Mouse (Mus musculus): ENCODE measurements around the gene Ltbp1. TPM values are rescaled to one million over a fixed set of nuclear protein-coding genes. Genes with fewer than 3 reads are reported as not detected.
A peak's percentile ranks its signal among the peaks of the same experiment; 100 is the strongest.

The Ltbp1 gene
- total RNA-seq, 2 experiments from 2014 or later = 0.48 to 0.67 TPM

DNA sequence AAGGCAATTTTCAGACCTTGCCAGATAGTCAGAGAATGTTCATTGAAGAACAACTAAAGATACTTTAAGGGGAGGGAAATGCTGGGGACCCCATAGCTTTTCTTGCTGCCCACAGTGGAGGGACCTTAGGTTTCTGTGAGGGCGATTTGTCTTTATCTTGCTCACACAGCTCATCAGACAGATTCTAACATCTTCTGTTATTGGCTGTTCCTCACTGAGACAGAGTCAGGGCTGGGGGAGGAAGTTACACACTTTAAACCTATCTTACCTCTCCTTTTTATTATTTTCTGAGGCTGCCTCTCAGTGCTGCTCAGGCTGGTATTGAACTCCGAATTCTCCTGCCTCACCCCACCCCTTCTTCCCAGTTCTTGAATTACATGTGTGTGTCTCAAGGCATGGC is 5.3 kb upstream of the Ltbp1 start:
- ATAC-seq (ENCODE audit: poor library complexity, severe bottlenecking) = no peak

DNA sequence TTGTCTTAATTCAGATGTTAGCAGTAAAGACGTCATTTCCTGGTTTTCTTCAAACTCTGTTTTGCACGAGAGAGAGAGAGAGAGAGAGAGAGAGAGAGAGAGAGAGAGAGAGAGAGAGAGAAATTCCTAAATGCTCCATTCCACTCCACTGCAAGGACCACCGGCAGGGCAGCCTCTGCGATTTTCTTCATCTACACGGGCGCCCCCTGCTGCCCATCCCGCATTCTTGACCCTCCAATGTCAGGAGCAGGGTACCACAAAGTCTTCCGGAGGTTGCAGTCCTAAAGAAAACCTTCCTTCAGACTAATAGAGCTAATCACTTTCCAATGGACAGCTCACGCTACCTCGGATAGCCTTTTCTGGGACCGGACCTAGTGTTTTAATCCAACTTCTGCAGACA is 548 bp upstream of the Ltbp1 start:
- ATAC-seq (ENCODE audit: poor library complexity, severe bottlenecking) = peak; percentile 84

- no peak for ATAC-seq (ENCODE audit: poor library complexity, severe bottlenecking)
Observed at GRCm38 (mm10) chr17:75005685-75006680, 615 bp downstream of the Ltbp1 start.

- no peak for ATAC-seq (ENCODE audit: poor library complexity, severe bottlenecking)
Observed at GRCm38 (mm10) chr17:75010955-75011354, 5.6 kb downstream of the Ltbp1 start.

DNA sequence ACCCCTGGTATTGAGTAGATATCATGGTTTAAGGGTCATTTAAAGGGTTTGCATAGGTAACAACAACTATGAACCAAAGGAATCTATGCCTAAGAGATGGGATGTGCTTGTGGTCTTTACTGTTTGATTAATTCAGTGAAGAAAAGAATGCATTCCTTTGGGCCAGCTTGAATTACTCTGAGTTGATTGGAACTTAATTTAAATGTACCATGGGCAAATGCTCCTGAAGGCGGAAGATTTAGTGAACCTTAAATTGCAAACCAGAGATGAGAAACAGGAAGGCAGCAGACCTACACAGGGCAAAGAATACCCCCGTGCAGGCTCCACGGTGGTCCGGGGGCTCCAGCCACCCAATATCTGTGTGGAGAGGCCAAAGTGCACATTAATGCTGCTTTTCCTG is 7.8 kb downstream of the Ltbp1 start:
- ATAC-seq (ENCODE audit: poor library complexity, severe bottlenecking) = no peak

GRCm38 (mm10) chr17:75013868-75014267 is 8.5 kb downstream of the Ltbp1 start:
- no peak for ATAC-seq (ENCODE audit: poor library complexity, severe bottlenecking)

- no peak for ATAC-seq (ENCODE audit: poor library complexity, severe bottlenecking)
Observed at GRCm38 (mm10) chr17:75014601-75015356, 9.4 kb downstream of the Ltbp1 start.

DNA sequence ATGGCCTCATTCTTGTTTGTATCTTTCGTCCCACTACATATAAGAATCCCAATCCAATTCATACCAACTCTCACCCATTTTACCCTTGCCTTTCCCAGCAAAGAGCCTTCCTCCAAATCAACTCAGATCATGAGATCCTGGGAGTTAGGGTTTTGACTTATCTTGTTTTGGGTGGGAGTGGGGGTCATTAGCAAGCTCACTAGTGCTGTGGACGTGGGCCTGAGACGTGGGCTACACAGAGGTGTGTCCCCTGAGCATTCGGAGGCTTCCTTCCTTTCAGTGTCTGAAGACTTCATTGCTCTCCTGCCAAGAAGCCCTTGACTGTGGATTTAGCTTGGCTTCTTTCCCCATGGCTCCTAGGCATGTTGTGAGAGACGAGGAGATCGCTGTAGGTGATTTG is 10.2 kb downstream of the Ltbp1 start:
- no peak for ATAC-seq (ENCODE audit: poor library complexity, severe bottlenecking)

GRCm38 (mm10) chr17:75017423-75017822 is 12.1 kb downstream of the Ltbp1 start:
- peak; percentile 63 for ATAC-seq (ENCODE audit: poor library complexity, severe bottlenecking)

DNA sequence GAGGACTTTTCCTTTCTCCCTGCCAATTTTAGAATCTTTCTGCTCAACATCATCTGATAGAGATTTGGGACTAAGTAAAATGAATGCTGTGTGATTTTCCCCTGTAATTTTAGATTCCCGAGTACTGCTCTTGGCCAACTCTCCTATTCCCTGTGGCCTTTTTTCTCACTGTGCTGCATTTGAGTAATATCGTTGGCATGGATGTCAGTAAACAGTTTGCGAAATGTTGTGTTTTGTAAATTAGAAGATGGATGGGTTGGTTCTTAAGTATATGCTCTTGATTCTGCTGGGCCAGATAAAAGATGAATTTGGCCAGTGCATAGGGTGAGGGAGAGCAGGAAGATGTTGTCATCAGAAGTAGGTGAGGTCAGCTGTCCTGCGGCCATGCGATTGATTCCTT is 12.8 kb downstream of the Ltbp1 start:
- no peak for ATAC-seq (ENCODE audit: poor library complexity, severe bottlenecking)

- no peak for ATAC-seq (ENCODE audit: poor library complexity, severe bottlenecking)
Observed at GRCm38 (mm10) chr17:75020026-75020425, 14.7 kb downstream of the Ltbp1 start.

- no peak for ATAC-seq (ENCODE audit: poor library complexity, severe bottlenecking)
Observed at GRCm38 (mm10) chr17:75020619-75021018, 15.3 kb downstream of the Ltbp1 start.

DNA sequence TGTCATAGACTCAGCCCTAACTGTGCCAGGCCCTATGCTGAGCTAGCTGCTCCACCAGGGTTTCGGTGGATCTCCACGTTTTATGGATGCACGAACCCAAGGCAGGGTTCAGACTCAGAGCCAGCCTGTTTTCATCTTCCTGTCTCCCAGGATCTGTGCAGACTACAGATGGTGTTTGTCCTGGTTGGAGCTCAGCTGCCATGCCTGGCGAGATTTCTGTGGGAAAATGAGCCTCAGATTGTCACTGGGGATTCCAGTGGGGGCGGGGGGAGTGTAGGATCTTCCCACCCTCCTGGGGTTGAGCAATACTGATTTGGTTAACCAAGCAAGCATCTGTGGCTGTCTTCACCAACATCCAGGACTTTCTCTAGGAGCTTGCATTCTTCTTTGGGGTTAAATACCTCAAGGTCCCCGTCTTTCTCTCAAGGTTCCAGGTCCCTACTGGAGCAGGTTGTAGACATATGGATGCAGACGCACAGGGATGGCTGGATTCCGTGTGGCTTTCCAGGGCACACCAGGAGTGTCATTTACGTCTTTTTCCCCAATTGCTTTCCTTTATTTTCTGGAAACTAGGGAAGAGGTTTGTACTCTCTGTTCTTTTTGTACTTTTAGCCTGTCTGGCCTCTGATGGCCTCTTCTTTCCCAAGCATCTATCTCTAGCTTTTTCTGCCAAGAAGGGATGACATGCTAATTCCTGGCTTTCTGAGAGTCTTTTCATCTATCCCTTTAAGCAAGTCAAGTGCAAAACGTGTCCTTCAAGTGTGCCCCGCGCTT is 22.2 kb downstream of the Ltbp1 start:
- ATAC-seq (ENCODE audit: poor library complexity, severe bottlenecking) = no peak

DNA sequence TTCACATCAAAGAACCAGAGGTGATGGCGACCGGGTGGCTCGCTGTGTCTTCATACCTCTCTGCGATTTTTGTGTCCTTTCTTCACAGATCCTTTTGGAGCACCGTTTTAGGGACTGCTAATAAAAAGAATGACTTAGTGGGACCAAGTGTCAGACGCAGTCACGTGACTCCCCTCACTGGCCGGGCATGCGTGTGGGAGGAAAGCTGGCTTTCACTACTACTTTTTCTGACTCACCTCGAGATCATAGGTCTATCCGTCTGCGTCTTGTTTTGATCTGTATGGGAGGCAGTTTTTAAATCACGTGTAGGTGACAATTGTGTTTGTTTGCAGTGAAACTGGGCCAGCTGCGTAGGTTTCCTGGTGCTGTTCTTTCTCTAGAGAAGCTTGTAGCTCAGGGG is 28.0 kb downstream of the Ltbp1 start:
- ATAC-seq (ENCODE audit: poor library complexity, severe bottlenecking) = no peak

- ATAC-seq (ENCODE audit: poor library complexity, severe bottlenecking) = no peak
Observed at GRCm38 (mm10) chr17:75033872-75034615, 28.7 kb downstream of the Ltbp1 start.

- no peak for ATAC-seq (ENCODE audit: poor library complexity, severe bottlenecking)
Observed at GRCm38 (mm10) chr17:75036881-75037280, 31.5 kb downstream of the Ltbp1 start.

- ATAC-seq (ENCODE audit: poor library complexity, severe bottlenecking) = no peak
Observed at GRCm38 (mm10) chr17:75039017-75039416, 33.6 kb downstream of the Ltbp1 start.

GRCm38 (mm10) chr17:75049366-75049969 is 44.1 kb downstream of the Ltbp1 start:
- ATAC-seq (ENCODE audit: poor library complexity, severe bottlenecking) = no peak

- ATAC-seq (ENCODE audit: poor library complexity, severe bottlenecking) = no peak
Observed at GRCm38 (mm10) chr17:75051440-75051925, 46.1 kb downstream of the Ltbp1 start.

DNA sequence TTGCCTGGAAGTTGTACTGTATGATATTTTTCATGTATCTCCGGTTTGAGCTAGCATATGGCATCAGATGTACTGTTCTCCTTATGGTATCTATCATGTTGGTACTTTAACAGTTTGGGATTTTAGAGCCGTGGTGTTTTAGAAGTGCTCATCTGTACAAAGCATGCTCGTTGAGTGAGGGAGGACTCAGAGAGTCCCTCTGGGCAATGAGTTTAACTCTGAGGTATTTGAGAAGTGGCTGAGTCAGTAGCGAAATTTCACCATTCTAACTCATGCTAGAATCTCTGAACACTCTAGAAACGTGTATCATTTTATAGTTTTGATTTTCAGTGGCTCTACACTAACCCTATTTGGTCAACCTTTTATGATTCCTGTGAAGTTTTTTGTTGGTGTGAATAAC is 49.9 kb downstream of the Ltbp1 start:
- no peak for ATAC-seq (ENCODE audit: poor library complexity, severe bottlenecking)

Data from megakaryocyte, adult 5-6 weeks (primary cell).